Mouse (Mus musculus): Measurements from ENCODE around the gene Gm14137.

DNA sequence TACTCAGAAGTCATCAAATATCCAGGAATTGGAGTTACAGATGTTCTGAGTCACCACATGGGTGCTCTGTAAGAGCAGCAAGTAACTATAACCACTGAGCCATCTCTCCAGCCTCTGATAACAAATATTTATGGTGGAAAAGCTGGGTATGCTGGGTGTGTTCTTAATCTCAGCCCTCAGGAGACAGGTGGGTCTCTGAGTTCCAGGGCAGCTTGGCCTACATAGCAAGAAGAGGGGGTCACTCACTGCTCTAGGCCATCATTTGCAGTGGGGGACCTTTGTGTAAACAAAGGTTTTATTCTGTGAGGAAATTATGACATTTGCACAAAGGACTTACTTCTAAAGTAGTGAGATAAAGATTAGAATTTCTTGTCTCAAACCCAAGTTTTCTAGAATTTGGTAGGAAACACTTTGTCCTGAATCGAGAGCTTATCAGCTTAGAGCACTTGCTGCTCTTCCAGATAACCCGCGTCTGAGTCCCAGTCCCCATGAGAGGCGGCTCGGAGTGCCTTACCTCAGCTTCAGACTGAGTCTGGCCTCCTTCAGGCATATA is 37.9 kb upstream of the Gm14137 start:
- TF ChIP-seq POLR2A (IDR thresholded peaks at IDR 0.05; ENCODE audit: low read depth, low read length) (no peak), CTCF (IDR thresholded peaks at IDR 0.05; ENCODE audit: borderline replicate concordance, insufficient read depth, low read length) (no peak)

Measured in embryonic fibroblast, embryonic 13.5 days (primary cell).